Mouse (Mus musculus): ENCODE results near the gene Rpgrip1. TPM values are rescaled to one million over a fixed set of nuclear protein-coding genes. Genes with fewer than 3 reads are reported as not detected.
"Not testable (repeated sequence)": the region's sequence is repeated elsewhere in the genome, so short reads cannot be mapped to it uniquely, and the experiment has no call there.

Gene Rpgrip1
- total RNA-seq (2021): 0.38 and 0.73 TPM in 2 replicates
- long read RNA-seq, partial matches to known transcripts: 0 of 4 reads
- long read RNA-seq, other reads (novel, unspliced or antisense): 4 of 4 reads

- DNase-seq: no peak
Measured at GRCm38 (mm10) chr14:52110346-52110745, at the start of gene Rpgrip1. Gene Rpgrip1, plus strand, starts transcription at chr14:52110704.

GRCm38 (mm10) chr14:52060800-52061199 lies 49.7 kb upstream of the Rpgrip1 start:
- no peak for DNase-seq

- DNase-seq: no peak
Measured at GRCm38 (mm10) chr14:52061798-52062197, 48.7 kb upstream of the Rpgrip1 start.

- no peak for DNase-seq
Measured at GRCm38 (mm10) chr14:52066135-52066534, 44.4 kb upstream of the Rpgrip1 start.

- no peak for DNase-seq
Measured at GRCm38 (mm10) chr14:52071599-52072137, 38.8 kb upstream of the Rpgrip1 start.

- no peak for DNase-seq
Measured at GRCm38 (mm10) chr14:52083083-52083482, 27.4 kb upstream of the Rpgrip1 start.

GRCm38 (mm10) chr14:52094533-52094932 lies 16.0 kb upstream of the Rpgrip1 start:
- DNase-seq: no peak

GRCm38 (mm10) chr14:52097191-52097590 lies 13.3 kb upstream of the Rpgrip1 start:
- not testable (repeated sequence) for DNase-seq

GRCm38 (mm10) chr14:52098387-52098786 lies 12.1 kb upstream of the Rpgrip1 start:
- DNase-seq: not testable (repeated sequence)

- no peak for DNase-seq
Measured at GRCm38 (mm10) chr14:52099563-52099962, 10.9 kb upstream of the Rpgrip1 start.

- DNase-seq: no peak
Measured at GRCm38 (mm10) chr14:52100170-52100960, 10.1 kb upstream of the Rpgrip1 start.

GRCm38 (mm10) chr14:52101285-52102157 lies 9.0 kb upstream of the Rpgrip1 start:
- DNase-seq: no peak

- DNase-seq: no peak
Measured at GRCm38 (mm10) chr14:52103474-52103855, 7.0 kb upstream of the Rpgrip1 start.

GRCm38 (mm10) chr14:52103856-52104676 lies 6.4 kb upstream of the Rpgrip1 start, which contains the start of gene Hnrnpc:
Gene Hnrnpc, minus strand, starts transcription at chr14:52104028.
- DNase-seq: peak; percentile 100

GRCm38 (mm10) chr14:52104677-52105285 lies 5.7 kb upstream of the Rpgrip1 start:
- DNase-seq: no peak

GRCm38 (mm10) chr14:52105308-52105707 lies 5.2 kb upstream of the Rpgrip1 start:
- no peak for DNase-seq

- no peak for DNase-seq
Measured at GRCm38 (mm10) chr14:52106741-52107140, 3.8 kb upstream of the Rpgrip1 start.

GRCm38 (mm10) chr14:52108025-52108424 lies 2.5 kb upstream of the Rpgrip1 start:
- no peak for DNase-seq

GRCm38 (mm10) chr14:52114101-52114500 lies 3.6 kb downstream of the Rpgrip1 start:
- DNase-seq: no peak

- DNase-seq: no peak
Measured at GRCm38 (mm10) chr14:52117241-52117640, 6.7 kb downstream of the Rpgrip1 start.

- no peak for DNase-seq
Measured at GRCm38 (mm10) chr14:52118456-52118822, 7.9 kb downstream of the Rpgrip1 start.
